ENCODE assay signal across 21 mouse cellular contexts in the genomic region with DNA sequence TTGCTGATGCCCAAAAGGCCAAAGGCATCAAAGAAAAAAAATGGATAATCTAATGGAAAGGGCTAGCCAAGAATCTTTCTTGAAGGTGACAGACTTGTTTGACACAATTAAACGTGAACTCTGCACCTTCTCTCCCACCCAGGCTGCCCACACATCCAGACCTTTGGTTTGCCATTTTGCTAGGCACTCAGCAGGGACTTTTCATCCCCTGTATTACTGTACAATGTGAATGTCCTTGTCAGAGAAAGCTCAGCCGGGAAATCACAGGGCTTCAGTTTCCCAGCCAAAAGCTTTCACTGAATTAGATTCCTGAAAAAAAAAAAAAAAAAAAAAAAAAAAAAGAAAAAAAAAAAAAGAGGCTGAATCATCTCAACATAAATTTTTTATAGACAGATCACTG. TPM values are rescaled to one million over a fixed set of nuclear protein-coding genes. Genes with fewer than 3 reads are reported as not detected.
"Had no signal": no experiment of that assay in that cellular context is flagged by ENCODE, and none has a peak within 500 bp of the region (broad histone marks: within the 10 kb centered on the region; RNA-seq: fewer than 3 reads in every experiment).

No protein-coding gene starts in this region.

- H3K36me3 ChIP-seq: limb, embryonic 10.5 days; limb, embryonic 13.5 days; liver, embryonic 12.5 days; liver, embryonic 15.5 days; lung, embryonic 15.5 days; neural tube, embryonic 13.5 days had no signal

- H3K4me3 ChIP-seq: limb, embryonic 10.5 days; limb, embryonic 13.5 days; liver, embryonic 12.5 days; liver, embryonic 15.5 days; lung, embryonic 15.5 days; megakaryocyte, embryonic 14.5 days; myocyte; neural tube, embryonic 13.5 days had no signal

- H3K27me3 ChIP-seq: limb, embryonic 13.5 days; liver, embryonic 12.5 days; liver, embryonic 15.5 days; lung, embryonic 15.5 days; megakaryocyte, embryonic 14.5 days; neural tube, embryonic 13.5 days had no signal

- ATAC-seq: liver, embryonic 12.5 days had no signal

- H3K9ac ChIP-seq: limb, embryonic 13.5 days; liver, embryonic 12.5 days; liver, embryonic 15.5 days; lung, embryonic 15.5 days; neural tube, embryonic 13.5 days had no signal

- H3K9me3 ChIP-seq: limb, embryonic 10.5 days; limb, embryonic 13.5 days; liver, embryonic 12.5 days; liver, embryonic 15.5 days; lung, embryonic 15.5 days; megakaryocyte, embryonic 14.5 days; neural tube, embryonic 13.5 days had no signal

- H3K27ac ChIP-seq: limb, embryonic 10.5 days; limb, embryonic 13.5 days; liver, embryonic 12.5 days; liver, embryonic 15.5 days; lung, embryonic 15.5 days; neural tube, embryonic 13.5 days had no signal

- DNase-seq: kidney, adult 9 months; kidney, postnatal 14 days; kidney, postnatal 4 days; liver; lung, adult 18-20 months; lung, postnatal 10 days; lung, postnatal 36 days; retina, postnatal 1 day; thymus, adult 18-20 months; thymus, postnatal 14 days; thymus, postnatal 4 days had no signal

- H3K4me1 ChIP-seq: limb, embryonic 10.5 days; liver, embryonic 12.5 days; liver, embryonic 15.5 days; lung, embryonic 15.5 days; megakaryocyte, embryonic 14.5 days; neural tube, embryonic 13.5 days had no signal

- H3K4me2 ChIP-seq: limb, embryonic 13.5 days; liver, embryonic 12.5 days; liver, embryonic 15.5 days; lung, embryonic 15.5 days; midbrain, embryonic 11.5 days; neural tube, embryonic 13.5 days had no signal

RNA-seq across cellular contexts. Expression of gene Plch1, which starts 34.2 kb away (rescaled TPM):
- total RNA-seq: neutrophil, adult 5-6 weeks had no signal
